8 mouse cellular contexts compared by ENCODE assay signal in the genomic region with DNA sequence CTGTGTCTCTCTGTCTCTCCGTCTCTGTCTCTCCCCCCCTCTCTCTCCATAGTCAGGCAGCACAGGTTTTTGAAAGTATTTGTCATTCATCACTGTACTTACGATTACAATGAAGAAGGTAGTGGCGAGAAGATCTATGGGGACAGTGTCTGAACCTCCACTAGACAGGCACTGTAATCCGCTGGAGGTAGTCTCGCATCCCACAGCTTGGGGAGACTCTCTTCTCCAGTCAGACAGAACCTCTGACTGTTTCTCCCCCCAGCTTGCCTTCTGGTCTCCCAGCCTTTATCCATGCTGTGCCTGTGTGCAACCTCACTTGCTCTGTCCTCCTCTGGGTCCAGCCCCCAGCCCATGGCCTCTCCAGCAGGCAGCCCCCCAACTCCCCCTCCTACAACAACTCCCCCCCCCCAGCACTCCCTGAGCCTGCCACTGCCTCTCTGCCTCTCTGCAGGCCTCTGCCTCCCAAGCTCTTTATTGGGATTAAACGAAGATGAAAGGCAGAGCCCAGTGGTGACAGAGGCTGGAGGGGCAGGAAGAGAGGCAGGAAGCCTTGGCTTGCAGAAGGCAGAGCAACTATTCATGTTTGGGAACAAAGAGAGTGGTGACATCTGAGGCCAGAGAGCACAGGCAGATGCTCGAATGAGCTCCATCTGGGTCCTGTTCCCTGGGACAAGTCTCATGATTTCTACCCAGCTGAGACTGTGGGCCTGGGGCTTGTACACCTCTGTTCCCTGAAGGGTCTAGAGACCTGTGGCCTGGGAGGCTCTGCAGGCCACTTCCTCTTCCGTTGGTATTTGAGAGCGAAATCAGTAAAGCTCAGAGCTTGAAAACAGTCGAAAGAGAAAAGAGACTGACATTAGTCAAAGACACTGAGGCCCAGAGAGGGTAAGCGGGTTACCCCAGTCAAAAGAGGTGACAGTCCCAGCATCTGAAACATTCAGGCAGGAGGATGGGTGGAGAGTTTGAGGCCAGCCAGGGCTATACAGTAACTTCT. TPM values are rescaled to one million over a fixed set of nuclear protein-coding genes. Genes with fewer than 3 reads are reported as not detected.
DNase-seq lines count a peak whose midpoint lies in the region; ATAC-seq and TF ChIP-seq lines count a peak whose summit lies in the region.

No protein-coding gene starts in this region.

- DNase-seq in kidney, postnatal 0 days (ENCODE audit: low spot score): peak; percentile 57
- DNase-seq in kidney, adult 2 months: no peak
- DNase-seq in embryo, embryonic 10.5 days (ENCODE audit: low spot score): peak; percentile 73
- DNase-seq in MN1 (ENCODE audit: low spot score): no peak
- DNase-seq in right cerebral cortex, postnatal 25 days: no peak
- DNase-seq in urinary bladder, adult 2 months (ENCODE audit: low spot score): no peak

- no peak overlapping the region for H3K4me3 ChIP-seq in kidney, postnatal 0 days (replicated peaks; ENCODE audit: low read depth, low read length)
- no peak overlapping the region for H3K4me3 ChIP-seq in kidney, adult 2 months (ENCODE audit: insufficient read depth, low read depth, low read length)
- H3K4me3 ChIP-seq in hindbrain, embryonic 13.5 days: no peak overlapping the region
- no peak overlapping the region for H3K4me3 ChIP-seq in midbrain, embryonic 15.5 days

- H3K27me3 ChIP-seq in kidney, postnatal 0 days (ENCODE audit: insufficient read depth, low read length): 0 out of 2 replicates have a peak, but pooled peaks cover 2% of the 10 kb centered on the region
- H3K27me3 ChIP-seq in kidney, adult 2 months (replicated peaks; ENCODE audit: control insufficient read depth, insufficient read depth, low read length): no peaks in the 10 kb centered on the region
- H3K27me3 ChIP-seq in hindbrain, embryonic 13.5 days: peaks cover 53% of the 10 kb centered on the region
- peaks cover 10% of the 10 kb centered on the region; the same call in 1 of the 2 replicates for H3K27me3 ChIP-seq in midbrain, embryonic 15.5 days (replicated peaks)

- no peak for TF ChIP-seq CTCF in kidney, postnatal 0 days (IDR thresholded peaks at IDR 0.05; ENCODE audit: low read depth)
- no peak for TF ChIP-seq CTCF in kidney, adult 2 months (conservative IDR thresholded peaks at IDR 0.05; ENCODE audit: insufficient read depth, insufficient read length, low read depth, low read length)

- TF ChIP-seq POLR2A in kidney, adult 2 months (IDR thresholded peaks at IDR 0.05; ENCODE audit: low read depth, low read length): no peak

- ATAC-seq in kidney, postnatal 0 days (replicated peaks; ENCODE audit: low FRiP score, low read depth): no peak
- no peak for ATAC-seq in hindbrain, embryonic 13.5 days (ENCODE audit: low FRiP score)
- ATAC-seq in midbrain, embryonic 15.5 days (replicated peaks): no peak

- no peak overlapping the region for H3K9ac ChIP-seq in kidney, postnatal 0 days (ENCODE audit: low read depth, low read length)
- peak overlapping the region; percentile 19; the same call in 1 of the 2 replicates for H3K9ac ChIP-seq in hindbrain, embryonic 13.5 days
- no peak overlapping the region for H3K9ac ChIP-seq in midbrain, embryonic 15.5 days

- H3K27ac ChIP-seq in kidney, postnatal 0 days: no peak overlapping the region
- no peak overlapping the region for H3K27ac ChIP-seq in kidney, adult 2 months (ENCODE audit: insufficient read depth, low read depth, low read length)
- H3K27ac ChIP-seq in hindbrain, embryonic 13.5 days: peak overlapping the region; percentile 66
- H3K27ac ChIP-seq in midbrain, embryonic 15.5 days: peak overlapping the region; percentile 64

- WGBS in kidney, postnatal 0 days: 57% methylated on average over 11 of the region's 11 CpGs
- WGBS in kidney, adult 2 months: 66% methylated on average over 11 of the region's 11 CpGs
- WGBS in hindbrain, embryonic 13.5 days: 31% methylated on average over 11 of the region's 11 CpGs
- 20% methylated on average over 11 of the region's 11 CpGs for WGBS in midbrain, embryonic 15.5 days

- no peak overlapping the region for H3K4me2 ChIP-seq in kidney, postnatal 0 days (ENCODE audit: low read length)
- no peak overlapping the region for H3K4me2 ChIP-seq in hindbrain, embryonic 13.5 days
- H3K4me2 ChIP-seq in midbrain, embryonic 15.5 days: no peak overlapping the region

- peaks cover 16% of the 10 kb centered on the region for H3K4me1 ChIP-seq in kidney, postnatal 0 days (replicated peaks; ENCODE audit: insufficient read depth, low read length)
- H3K4me1 ChIP-seq in kidney, adult 2 months (ENCODE audit: control insufficient read depth, insufficient read depth, low read length): no peaks in the 10 kb centered on the region
- peaks cover 62% of the 10 kb centered on the region for H3K4me1 ChIP-seq in hindbrain, embryonic 13.5 days (replicated peaks)
- peaks cover 60% of the 10 kb centered on the region for H3K4me1 ChIP-seq in midbrain, embryonic 15.5 days

- no peaks in the 10 kb centered on the region for H3K36me3 ChIP-seq in kidney, postnatal 0 days (ENCODE audit: insufficient read depth, low read length)
- H3K36me3 ChIP-seq in kidney, adult 2 months (ENCODE audit: control insufficient read depth, insufficient read depth, low read length): no peaks in the 10 kb centered on the region
- H3K36me3 ChIP-seq in hindbrain, embryonic 13.5 days: no peaks in the 10 kb centered on the region
- no peaks in the 10 kb centered on the region for H3K36me3 ChIP-seq in midbrain, embryonic 15.5 days (replicated peaks)

- no peaks in the 10 kb centered on the region for H3K9me3 ChIP-seq in kidney, postnatal 0 days (replicated peaks; ENCODE audit: low read length)
- H3K9me3 ChIP-seq in hindbrain, embryonic 13.5 days: no peaks in the 10 kb centered on the region
- no peaks in the 10 kb centered on the region for H3K9me3 ChIP-seq in midbrain, embryonic 15.5 days

RNA-seq across cellular contexts. Expression of a gene that starts 3.1 kb away (rescaled TPM):
- 2.2 and 2.3 TPM in 2 replicates for polyA plus RNA-seq in kidney, postnatal 0 days (2015; fragmentation: Nextera tagmentation; extraction: Ambion mirVana)
- polyA plus RNA-seq in kidney, adult 2 months (2012; rRNA removed): 2.2 and 2.9 TPM in 2 replicates
- 2.0 and 2.2 TPM in 2 replicates for polyA plus RNA-seq in hindbrain, embryonic 13.5 days (2015; fragmentation: Nextera tagmentation; extraction: Ambion mirVana)
- 2.9 TPM in 2 replicates for polyA plus RNA-seq in midbrain, embryonic 15.5 days (2015; fragmentation: Nextera tagmentation; extraction: Ambion mirVana)
- 4.6 and 5.0 TPM in 2 replicates for polyA plus RNA-seq in urinary bladder, adult 2 months (2012; rRNA removed)

RNA-seq across cellular contexts. Expression of a gene that starts 42.4 kb away (rescaled TPM):
- 5.6 and 5.8 TPM in 2 replicates for polyA plus RNA-seq in kidney, postnatal 0 days (2015; fragmentation: Nextera tagmentation; extraction: Ambion mirVana)
- polyA plus RNA-seq in kidney, adult 2 months (2012; rRNA removed): 17.8 and 18.1 TPM in 2 replicates
- 11.8 and 12.6 TPM in 2 replicates for polyA plus RNA-seq in hindbrain, embryonic 13.5 days (2015; fragmentation: Nextera tagmentation; extraction: Ambion mirVana)
- 15.1 and 15.9 TPM in 2 replicates for polyA plus RNA-seq in midbrain, embryonic 15.5 days (2015; fragmentation: Nextera tagmentation; extraction: Ambion mirVana)
- polyA plus RNA-seq in urinary bladder, adult 2 months (2012; rRNA removed): 15.0 and 21.0 TPM in 2 replicates

RNA-seq across cellular contexts. Expression of a gene that starts 59.3 kb away (rescaled TPM):
- polyA plus RNA-seq in kidney, postnatal 0 days (2015; fragmentation: Nextera tagmentation; extraction: Ambion mirVana): 76.5 and 83.5 TPM in 2 replicates
- polyA plus RNA-seq in kidney, adult 2 months (2012; rRNA removed): 106 and 124 TPM in 2 replicates
- polyA plus RNA-seq in hindbrain, embryonic 13.5 days (2015; fragmentation: Nextera tagmentation; extraction: Ambion mirVana): 30.8 and 32.4 TPM in 2 replicates
- polyA plus RNA-seq in midbrain, embryonic 15.5 days (2015; fragmentation: Nextera tagmentation; extraction: Ambion mirVana): 24.9 and 27.8 TPM in 2 replicates
- 48.2 and 70.3 TPM in 2 replicates for polyA plus RNA-seq in urinary bladder, adult 2 months (2012; rRNA removed)

Comparison
In these comparisons a context has a peak if more than half of its experiments do, and no peak if none do; other contexts are left out.
1. DNase-seq: peak in kidney, postnatal 0 days (single experiment) and embryo, embryonic 10.5 days (single experiment); none in kidney, adult 2 months (single experiment), MN1 (single experiment), right cerebral cortex, postnatal 25 days (single experiment) and urinary bladder, adult 2 months (single experiment).
2. H3K27ac ChIP-seq: peak in hindbrain, embryonic 13.5 days (single experiment) and midbrain, embryonic 15.5 days (single experiment); none in kidney, postnatal 0 days (single experiment) and kidney, adult 2 months (single experiment).